Mouse (Mus musculus): ENCODE results near the gene Ccdc57. TPM values are rescaled to one million over a fixed set of nuclear protein-coding genes. Genes with fewer than 3 reads are reported as not detected.
"Not testable (repeated sequence)": the region's sequence is repeated elsewhere in the genome, so short reads cannot be mapped to it uniquely, and the experiment has no call there.

The Ccdc57 gene
- total RNA-seq, 2 experiments from 2014 or later: 5.7 to 7.8 TPM

DNA sequence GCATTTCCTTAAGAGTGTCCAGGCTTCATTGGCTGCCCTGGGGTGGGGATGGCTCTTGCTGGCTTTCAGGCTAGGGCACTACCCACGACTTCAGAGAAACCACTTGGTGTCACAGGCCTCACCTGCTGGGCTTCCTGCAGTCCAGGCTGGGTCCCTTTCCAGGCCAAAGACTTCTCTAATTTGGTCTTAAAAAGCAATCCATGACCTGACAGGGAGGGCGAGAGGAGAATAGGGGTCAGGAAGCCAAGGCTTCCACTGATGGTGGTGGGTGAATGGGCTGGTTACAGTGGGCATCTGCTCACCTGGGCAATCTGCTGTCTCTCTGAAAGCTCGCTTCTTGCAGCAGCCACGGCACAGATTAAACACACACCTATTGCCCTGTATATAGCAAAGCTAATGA is 143.3 kb downstream of the Ccdc57 start:
- DNase-seq (ENCODE audit: low spot score in 2 of 2): no peak

DNA sequence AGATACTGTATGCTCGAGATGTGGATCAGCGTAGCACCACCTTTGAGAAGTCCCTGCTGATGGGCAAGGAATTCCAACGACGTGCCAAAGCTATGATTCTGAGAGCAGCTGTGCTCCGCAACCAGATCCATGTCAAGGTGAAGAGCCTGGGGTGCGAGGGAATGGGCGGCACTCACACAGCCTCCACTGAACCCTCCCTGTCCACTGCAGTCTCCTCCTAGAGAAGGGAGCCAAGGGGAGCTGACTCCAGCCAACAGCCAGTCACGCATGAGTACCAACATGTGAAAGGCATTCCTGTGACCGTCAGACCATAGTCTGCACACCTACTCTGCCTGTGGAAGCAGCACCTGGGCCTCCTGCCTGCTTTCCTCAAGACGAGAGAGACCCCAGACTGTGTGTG is 144.2 kb downstream of the Ccdc57 start:
- DNase-seq (ENCODE audit: low spot score in 2 of 2): not testable (repeated sequence)

DNA sequence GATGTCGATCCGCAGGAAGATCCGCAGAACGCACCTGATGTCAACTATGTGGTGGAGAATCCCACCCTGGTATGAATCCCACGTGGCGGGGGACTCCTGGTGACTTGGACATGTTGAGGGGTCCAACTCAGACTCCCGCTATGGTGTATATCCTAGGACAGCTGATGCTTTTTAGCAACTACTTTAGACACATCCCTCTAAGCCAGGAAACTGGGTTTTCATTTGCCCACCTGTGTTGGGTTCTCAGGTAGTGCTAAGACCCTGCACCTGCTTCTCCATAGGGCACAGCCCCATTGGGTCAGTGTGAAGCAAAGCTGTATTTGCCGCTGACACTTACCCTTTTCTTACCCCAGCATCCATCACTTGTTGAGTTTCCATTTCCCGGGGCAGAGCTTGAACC is 147.5 kb downstream of the Ccdc57 start:
- DNase-seq (ENCODE audit: low spot score in 2 of 2): no peak

DNA sequence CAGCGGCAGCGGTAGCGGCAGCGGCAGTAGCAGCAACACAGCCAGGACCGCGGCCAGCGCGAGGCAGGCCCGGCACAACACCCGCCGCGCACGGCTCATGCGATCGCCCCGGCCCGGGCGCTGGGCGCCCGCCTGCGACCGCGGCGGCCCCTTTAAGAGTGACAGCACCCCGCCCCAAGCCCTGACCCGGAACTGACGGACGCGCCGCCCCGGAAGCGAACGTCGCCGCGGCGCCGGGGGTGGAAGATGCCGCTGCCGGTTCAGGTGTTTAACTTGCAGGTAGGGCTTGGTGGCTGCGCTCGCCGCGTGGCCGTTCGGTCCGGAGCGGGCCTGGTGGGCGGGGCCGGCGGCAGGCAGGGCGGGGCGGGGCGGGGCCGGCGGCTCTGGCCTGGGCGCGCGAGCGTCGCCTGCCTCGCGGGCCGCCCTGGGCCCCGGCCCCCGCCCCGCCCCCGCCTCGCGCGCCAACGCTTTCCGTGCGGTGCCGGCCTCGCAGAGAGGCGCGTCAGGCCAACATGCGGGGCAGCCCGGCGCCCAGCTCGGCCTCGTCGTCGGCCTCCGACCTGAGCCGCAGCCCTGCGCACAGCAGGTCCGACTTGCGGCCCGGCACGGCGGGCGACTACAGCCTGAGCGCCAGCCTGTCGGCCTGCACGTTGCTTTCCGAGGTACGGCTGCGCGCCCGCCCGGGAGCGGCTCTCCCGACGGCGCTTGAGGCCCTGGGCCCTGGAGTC is 148.4 kb downstream of the Ccdc57 start, which contains the start of the genes Rfng and Gps1:
Rfng (minus strand) TSS at position 144 of the 728 bp plus-strand sequence.
Gps1 (plus strand) TSS at position 209 of the 728 bp plus-strand sequence.
- peak; percentile 75 to 81 for DNase-seq (ENCODE audit: low spot score in 2 of 2)

DNA sequence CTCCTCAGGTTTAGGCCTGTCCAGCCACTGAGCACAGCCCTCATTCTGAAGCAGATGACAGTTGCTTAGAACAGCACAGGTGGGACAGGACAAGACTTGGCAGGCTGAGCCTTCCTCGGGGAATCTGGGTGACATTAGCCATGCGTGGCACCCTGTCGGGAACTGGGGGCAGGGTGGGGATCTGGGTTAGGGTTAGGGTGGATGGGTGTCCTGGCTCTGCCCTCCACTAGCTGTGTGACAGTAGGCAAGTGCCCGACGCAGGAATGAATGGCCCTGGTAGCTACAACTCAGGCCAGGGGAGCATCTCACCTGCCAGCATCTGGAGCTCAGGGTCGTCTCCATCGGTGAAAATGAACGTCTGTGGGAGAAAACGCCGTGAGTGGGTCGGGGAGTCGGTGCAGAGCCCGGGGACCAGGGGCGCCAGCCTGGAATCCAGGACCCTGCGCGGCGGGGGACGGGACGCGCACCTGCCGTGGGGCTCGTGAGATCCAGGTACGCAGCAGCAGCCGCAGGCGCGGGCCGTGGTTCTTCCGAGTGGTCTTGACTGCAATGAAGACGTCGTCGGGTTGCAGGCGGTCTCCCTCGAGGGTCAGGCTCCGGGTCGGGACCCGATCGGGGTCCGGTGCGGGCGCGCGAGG is 149.1 kb downstream of the Ccdc57 start:
- DNase-seq (ENCODE audit: low spot score in 2 of 2): no peak

DNA sequence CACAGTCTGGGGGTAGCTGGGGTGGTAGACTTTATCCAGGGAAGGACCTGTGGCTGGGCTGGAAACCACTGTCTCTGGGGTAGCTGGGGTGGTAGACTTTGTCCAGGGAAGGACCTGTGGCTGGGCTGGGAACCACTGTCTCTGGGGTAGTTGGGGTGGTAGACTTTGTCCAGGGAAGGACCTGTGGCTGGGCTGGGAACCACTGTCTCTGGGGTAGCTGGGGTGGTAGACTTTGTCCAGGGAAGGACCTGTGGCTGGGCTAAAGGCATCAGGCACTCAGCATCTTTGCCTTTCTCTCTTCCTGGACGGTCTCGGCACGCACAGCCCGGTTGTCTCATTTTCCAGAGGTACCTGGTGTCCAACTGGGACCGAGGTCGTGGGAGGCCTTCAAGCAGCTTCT is 151.3 kb downstream of the Ccdc57 start:
- not testable (repeated sequence) for DNase-seq (ENCODE audit: low spot score in 2 of 2)

DNA sequence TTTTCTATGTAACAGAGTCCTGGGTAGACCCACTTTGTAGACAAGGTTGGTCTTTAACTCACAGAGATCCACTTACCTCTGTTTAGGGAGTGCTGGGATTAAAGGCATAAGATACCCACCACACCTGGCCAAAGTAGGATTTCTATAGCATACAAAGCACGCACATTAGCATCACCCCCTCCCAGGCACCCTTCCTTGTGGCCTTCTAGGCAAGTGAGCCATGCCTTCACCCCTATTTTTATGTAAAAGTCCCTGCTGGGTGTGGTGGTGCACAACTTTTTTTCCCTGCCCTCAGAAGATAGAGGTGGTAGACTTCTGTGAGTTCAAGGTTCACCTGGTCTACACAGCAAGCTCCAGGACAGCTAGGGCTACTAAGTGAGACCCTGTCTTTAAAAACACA is 152.8 kb downstream of the Ccdc57 start:
- DNase-seq (ENCODE audit: low spot score in 2 of 2): no peak

DNA sequence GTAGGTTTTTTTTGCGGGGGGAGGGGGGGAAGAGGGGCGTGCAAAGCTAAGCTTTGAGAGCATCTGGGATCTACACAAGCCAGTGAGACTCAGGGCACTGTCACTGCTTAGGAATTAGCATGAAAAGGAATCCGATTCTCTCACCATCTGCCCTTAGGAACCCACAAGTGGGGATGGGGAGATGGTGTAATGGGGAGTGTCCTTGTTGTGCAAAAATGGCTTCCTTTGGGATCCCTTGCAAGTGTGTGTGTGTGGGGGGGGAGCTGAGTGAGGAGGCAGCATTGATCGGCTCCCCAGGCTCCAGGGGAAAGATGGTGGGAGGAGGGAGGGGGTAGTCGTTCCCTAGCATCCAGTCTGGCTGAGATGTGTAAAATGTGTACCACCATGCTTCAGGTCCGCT is 155.5 kb downstream of the Ccdc57 start:
- peak in 1 of 2 experiments; percentile 4 for DNase-seq (ENCODE audit: low spot score in 2 of 2)

Other genes starting within 250 kb of the Ccdc57 start
- gene Cenpx, start 219.1 kb downstream of the Ccdc57 start, total RNA-seq (2021): 10 to 100 TPM; 26.8 to 28.9 TPM
- gene Lrrc45, start 218.9 kb downstream of the Ccdc57 start, total RNA-seq (2021): 10 to 100 TPM; 56.0 to 58.2 TPM
- 10 to 100 TPM; 83.9 to 98.6 TPM for gene Rac3, start 211.4 kb downstream of the Ccdc57 start, total RNA-seq (2021)
- 10 to 100 TPM; 10.4 to 12.0 TPM for gene Dcxr, start 205.6 kb downstream of the Ccdc57 start, total RNA-seq (2021)
- gene Cbr2, start 200.8 kb downstream of the Ccdc57 start, total RNA-seq (2021): 1 to 10 TPM; 2.1 to 2.2 TPM
- gene Hmga1b, start 170.1 kb downstream of the Ccdc57 start, total RNA-seq (2021): 10 to 100 TPM; 16.1 to 21.9 TPM
- gene Rfng, start 148.7 kb downstream of the Ccdc57 start, total RNA-seq (2021): 10 to 100 TPM; 79.0 to 81.2 TPM
- gene Gps1, start 148.6 kb downstream of the Ccdc57 start, total RNA-seq (2021): 100 to 1,000 TPM; 137 to 138 TPM
- 10 to 100 TPM; 40.1 to 45.5 TPM for gene Dus1l, start 136.5 kb downstream of the Ccdc57 start, total RNA-seq (2021)
- gene Fasn, start 108.3 kb downstream of the Ccdc57 start, total RNA-seq (2021): 100 to 1,000 TPM; 223 to 257 TPM
- 1 to 10 TPM; 2.1 to 3.3 TPM for gene Slc16a3, start 15.6 kb upstream of the Ccdc57 start, total RNA-seq (2021)
- 100 to 1,000 TPM; 123 to 126 TPM for gene Csnk1d, start 58.5 kb upstream of the Ccdc57 start, total RNA-seq (2021)
- gene Cd7, start 106.5 kb upstream of the Ccdc57 start, total RNA-seq (2021): not detected
- not detected for gene Sectm1b, start 130.7 kb upstream of the Ccdc57 start, total RNA-seq (2021)
- not detected for gene Sectm1a, start 148.3 kb upstream of the Ccdc57 start, total RNA-seq (2021)
- gene Tex19.2, start 185.8 kb upstream of the Ccdc57 start, total RNA-seq (2021): not detected
- gene Tex19.1, start 213.3 kb upstream of the Ccdc57 start, total RNA-seq (2021): not detected
- under 1 TPM in 1 of 2 experiments, not detected in 1; 0.45 TPM for gene Uts2r, start 227.4 kb upstream of the Ccdc57 start, total RNA-seq (2021)

Data from layer of hippocampus, postnatal 14 days (tissue).